Mouse (Mus musculus) macrophage (primary cell): ENCODE measurements around the gene Dazap1. TPM values are rescaled to one million over a fixed set of nuclear protein-coding genes. Genes with fewer than 3 reads are reported as not detected.
"Not testable (repeated sequence)": the region's sequence is repeated elsewhere in the genome, so short reads cannot be mapped to it uniquely, and the experiment has no call there.

ENCODE experiments used
- H3K27ac ChIP-seq: fragments of 350-480 bp; formaldehyde crosslinking; 2 replicates; pipeline ENCODE4 v1.9.0; 2021
- H3K36me3 ChIP-seq: fragments of 350-480 bp; formaldehyde crosslinking; 2 replicates; pipeline ENCODE4 v1.9.0; 2021; ENCODE audit errors: inconsistent target
- H3K4me3 ChIP-seq: fragments of 350-480 bp; formaldehyde crosslinking; 2 replicates; pipeline ENCODE4 v1.9.0; 2021; ENCODE audit errors: inconsistent target
- H3K79me2 ChIP-seq: fragments of 350-480 bp; formaldehyde crosslinking; 2 replicates; pipeline ENCODE4 v1.9.0; 2021; ENCODE audit errors: inconsistent target
- WGBS: methylation state at CpG from one replicate; pipeline ENCODE4 v1.1.7; 2026; ENCODE audit warnings: inconsistent platforms; ENCODE audit not compliant: missing documents; 5-methylcytosine and 5-hydroxymethylcytosine counted together
- polyA plus RNA-seq: library from polyadenylated mRNA; stranded (reverse); fragments of 250-400 nt; gene quantifications from 3 replicates; pipeline ENCODE4 v1.2.4, GENCODE M21; 2018; ENCODE audit warnings: inconsistent platforms

Dazap1 gene
- polyA plus RNA-seq, 1 experiment from 2014 or later: 96.3 TPM

GRCm38 (mm10) chr10:80239791-80240190, 21.5 kb upstream of the Dazap1 start:
- H3K36me3 ChIP-seq: peaks cover 84% of the 10 kb centered on the region
- WGBS: 94% methylated on average over 6 of the region's 6 CpGs
- H3K27ac ChIP-seq: no peak overlapping the region
- H3K4me3 ChIP-seq: no peak overlapping the region
- no peaks in the 10 kb centered on the region; the same call in 1 of the 2 replicates for H3K79me2 ChIP-seq

- Histone ChIP-seq H3K79me2 (no peaks in the 10 kb centered on the region), H3K36me3 (peaks cover 65% of the 10 kb centered on the region), H3K4me3 (no peak overlapping the region), H3K27ac (no peak overlapping the region)
- WGBS: 94% methylated on average over 9 of the region's 9 CpGs
Measured at GRCm38 (mm10) chr10:80242088-80242487, 19.2 kb upstream of the Dazap1 start.

- Histone ChIP-seq H3K36me3 (peaks cover 60% of the 10 kb centered on the region), H3K4me3 (no peak overlapping the region), H3K79me2 (no peaks in the 10 kb centered on the region), H3K27ac (no peak overlapping the region)
- 100% methylated on average over 3 of the region's 3 CpGs for WGBS
Measured at GRCm38 (mm10) chr10:80242607-80243006, 18.7 kb upstream of the Dazap1 start.

GRCm38 (mm10) chr10:80244791-80245399, 16.4 kb upstream of the Dazap1 start:
- peaks cover 6% of the 10 kb centered on the region for H3K79me2 ChIP-seq
- no peak overlapping the region for H3K27ac ChIP-seq
- H3K36me3 ChIP-seq: peaks cover 40% of the 10 kb centered on the region; the same call in 1 of the 2 replicates
- H3K4me3 ChIP-seq: no peak overlapping the region
- WGBS: 40% methylated on average over 3 of the region's 5 CpGs

GRCm38 (mm10) chr10:80245600-80245999, 15.7 kb upstream of the Dazap1 start:
- 2% methylated on average over 4 of the region's 4 CpGs for WGBS
- Histone ChIP-seq H3K4me3 (no peak overlapping the region), H3K27ac (no peak overlapping the region)

GRCm38 (mm10) chr10:80247849-80248248, 13.4 kb upstream of the Dazap1 start:
- Histone ChIP-seq H3K4me3 (no peak overlapping the region), H3K36me3 (peaks cover 14% of the 10 kb centered on the region; the same call in 1 of the 2 replicates), H3K79me2 (peaks cover 35% of the 10 kb centered on the region), H3K27ac (no peak overlapping the region)
- WGBS: 73% methylated on average over 6 of the region's 6 CpGs

More at GRCm38 (mm10) chr10:80245600-80245999, 15.7 kb upstream of the Dazap1 start:
- H3K79me2 ChIP-seq: peaks cover 13% of the 10 kb centered on the region
- H3K36me3 ChIP-seq: peaks cover 33% of the 10 kb centered on the region; the same call in 1 of the 2 replicates

GRCm38 (mm10) chr10:80248437-80248836, 12.8 kb upstream of the Dazap1 start:
- peak overlapping the region; percentile 99 for H3K4me3 ChIP-seq
- H3K79me2 ChIP-seq: peaks cover 41% of the 10 kb centered on the region
- 0% methylated on average over 2 of the region's 3 CpGs for WGBS
- H3K36me3 ChIP-seq: peaks cover 14% of the 10 kb centered on the region; the same call in 1 of the 2 replicates
- not testable (repeated sequence) for H3K27ac ChIP-seq

GRCm38 (mm10) chr10:80248971-80249640, 12.2 kb upstream of the Dazap1 start, which contains the start of gene Ndufs7:
Gene Ndufs7, plus strand, starts transcription at chr10:80249121.
- under 1% methylated on average over 53 of the region's 53 CpGs for WGBS

GRCm38 (mm10) chr10:80250059-80250458, 11.2 kb upstream of the Dazap1 start:
- Histone ChIP-seq H3K36me3 (peaks cover 24% of the 10 kb centered on the region), H3K27ac (peak overlapping the region; percentile 64; the same call in 1 of the 2 replicates), H3K79me2 (peaks cover 42% of the 10 kb centered on the region), H3K4me3 (peak overlapping the region; percentile 99)
- 40% methylated on average over 2 of the region's 2 CpGs for WGBS

More at GRCm38 (mm10) chr10:80248971-80249640, 12.2 kb upstream of the Dazap1 start, which contains the start of gene Ndufs7:
- H3K36me3 ChIP-seq: peaks cover 14% of the 10 kb centered on the region
- H3K27ac ChIP-seq: peak within 1 kb of the TSS; percentile 64
- peaks cover 42% of the 10 kb centered on the region for H3K79me2 ChIP-seq
- peak within 1 kb of the TSS; percentile 99 for H3K4me3 ChIP-seq

- H3K79me2 ChIP-seq: peaks cover 42% of the 10 kb centered on the region
- 95% methylated on average over 4 of the region's 4 CpGs for WGBS
- peaks cover 29% of the 10 kb centered on the region for H3K36me3 ChIP-seq
- H3K27ac ChIP-seq: no peak overlapping the region
- H3K4me3 ChIP-seq: 0 out of 2 replicates have a peak overlapping the region, but pooled peaks have one; percentile 99
Measured at GRCm38 (mm10) chr10:80250573-80250972, 10.7 kb upstream of the Dazap1 start.

- Histone ChIP-seq H3K27ac (no peak overlapping the region), H3K36me3 (peaks cover 43% of the 10 kb centered on the region), H3K4me3 (no peak overlapping the region), H3K79me2 (peaks cover 42% of the 10 kb centered on the region)
Measured at GRCm38 (mm10) chr10:80252011-80252410, 9.3 kb upstream of the Dazap1 start.

GRCm38 (mm10) chr10:80252493-80253274, 8.6 kb upstream of the Dazap1 start:
- H3K36me3 ChIP-seq: peaks cover 47% of the 10 kb centered on the region
- H3K79me2 ChIP-seq: peaks cover 42% of the 10 kb centered on the region
- WGBS: 91% methylated on average over 11 of the region's 11 CpGs
- no peak overlapping the region for H3K27ac ChIP-seq
- H3K4me3 ChIP-seq: no peak overlapping the region

- Histone ChIP-seq H3K36me3 (peaks cover 55% of the 10 kb centered on the region), H3K79me2 (peaks cover 42% of the 10 kb centered on the region), H3K4me3 (no peak overlapping the region), H3K27ac (no peak overlapping the region)
- 90% methylated on average over 6 of the region's 6 CpGs for WGBS
Measured at GRCm38 (mm10) chr10:80253551-80253950, 7.7 kb upstream of the Dazap1 start.
